Mouse (Mus musculus) neutrophil, adult 83 days (primary cell): ENCODE results near the gene 4930513O06Rik. TPM values are rescaled to one million over a fixed set of nuclear protein-coding genes. Genes with fewer than 3 reads are reported as not detected.

ENCODE experiments used
- total RNA-seq, 2 experiments: library from RNA; stranded (reverse); gene quantifications; one replicate each; pipeline ENCODE4 v1.2.4; 2023

4930513O06Rik gene
- not detected for total RNA-seq

DNA sequence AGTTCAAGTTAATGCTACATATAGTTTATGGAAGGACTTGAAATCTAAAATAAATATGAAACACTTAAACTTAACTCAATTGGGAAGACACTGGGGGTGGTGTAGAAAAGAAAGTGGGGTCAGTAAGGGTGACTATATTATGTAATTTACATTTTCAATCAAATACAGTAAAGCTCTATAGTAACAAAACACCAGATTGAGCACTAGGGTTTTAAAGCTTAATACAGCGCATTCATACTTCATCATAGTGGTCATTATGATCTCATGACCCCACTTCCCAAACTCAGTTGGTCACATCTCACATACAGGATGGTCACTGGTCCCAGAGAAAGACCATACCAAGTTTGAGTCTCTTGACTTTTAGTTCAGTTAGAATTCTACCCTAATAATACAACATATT, at the start of gene 4930513O06Rik:
Gene 4930513O06Rik (plus strand): TSS at position 301 of the 400 bp plus-strand sequence.

DNA sequence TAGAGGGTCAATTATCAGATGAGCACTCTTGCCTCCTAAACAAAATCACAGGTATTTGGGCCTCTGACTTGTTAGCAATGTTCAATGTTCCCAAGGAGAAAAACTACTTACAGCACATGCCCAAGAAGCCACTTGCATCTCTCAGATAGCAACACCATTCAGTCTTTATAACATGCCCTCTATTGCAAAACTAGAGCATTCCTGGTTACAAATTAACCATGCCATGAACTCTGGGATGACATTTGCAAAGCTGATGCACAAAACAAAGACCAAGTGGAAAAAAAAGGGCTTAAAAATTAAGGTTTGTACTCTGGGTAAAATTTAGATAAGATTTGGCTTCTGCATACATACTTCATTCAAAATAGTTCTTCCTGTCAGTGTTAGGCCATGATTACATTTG, 966 bp upstream of the 4930513O06Rik start, which contains the start of gene Serpina7:
Gene Serpina7 (minus strand): TSS at position 160 of the 400 bp plus-strand sequence.

Other genes starting within 250 kb of the 4930513O06Rik start
- gene Nrk, start 171.8 kb upstream of the 4930513O06Rik start, total RNA-seq = not detected
- not detected for gene Serpina7, start 1.0 kb upstream of the 4930513O06Rik start, total RNA-seq
- gene 4933428M09Rik, start 93.0 kb downstream of the 4930513O06Rik start, total RNA-seq = not detected
- not detected for gene Mum1l1, start 123.8 kb downstream of the 4930513O06Rik start, total RNA-seq
- not detected for gene Trap1a, start 247.4 kb downstream of the 4930513O06Rik start, total RNA-seq